Mouse (Mus musculus): ENCODE data around the gene Retreg3. TPM values are rescaled to one million over a fixed set of nuclear protein-coding genes. Genes with fewer than 3 reads are reported as not detected.

Gene Retreg3
- total and polyA plus RNA-seq, 2 experiments: 46.3 to 61.2 TPM

GRCm38 (mm10) chr11:101152825-101153224 is 33.1 kb upstream of the Retreg3 start:
- TF ChIP-seq CTCF (IDR thresholded peaks at IDR 0.05; ENCODE audit: low read depth, low read length) (no peak), POLR2A (IDR thresholded peaks at IDR 0.05; ENCODE audit: extremely low read depth, insufficient read depth, low read length) (no peak)
- no peak overlapping the region for H3K4me3 ChIP-seq (ENCODE audit: insufficient read depth, low read depth, low read length)
- no peaks in the 10 kb centered on the region for H3K36me3 ChIP-seq (ENCODE audit: control insufficient read depth, insufficient read depth, low read length)
- 94% methylated on average over 1 of the region's 1 CpGs for WGBS
- no peaks in the 10 kb centered on the region for H3K4me1 ChIP-seq (ENCODE audit: control insufficient read depth, insufficient read depth, low read length)
- no peaks in the 10 kb centered on the region for H3K79me2 ChIP-seq (ENCODE audit: control insufficient read depth, insufficient read depth, low read length)
- H3K27ac ChIP-seq (replicated peaks; ENCODE audit: insufficient read depth, low read depth, low read length): no peak overlapping the region
- no peak for DNase-seq (ENCODE audit: extremely low read depth, low read depth, low spot score)
- H3K27me3 ChIP-seq (ENCODE audit: control insufficient read depth, insufficient read depth, low read length): no peaks in the 10 kb centered on the region
- no peak overlapping the region for H3K9ac ChIP-seq (ENCODE audit: low read depth, low read length)

GRCm38 (mm10) chr11:101151063-101151462 is 31.4 kb upstream of the Retreg3 start:
- WGBS: 76% methylated on average over 2 of the region's 2 CpGs
- TF ChIP-seq CTCF (IDR thresholded peaks at IDR 0.05; ENCODE audit: low read depth, low read length) (no peak), POLR2A (IDR thresholded peaks at IDR 0.05; ENCODE audit: extremely low read depth, insufficient read depth, low read length) (no peak)
- DNase-seq (ENCODE audit: extremely low read depth, low read depth, low spot score): no peak

GRCm38 (mm10) chr11:101149178-101150105 is 29.7 kb upstream of the Retreg3 start:
- DNase-seq (ENCODE audit: extremely low read depth, low read depth, low spot score): no peak
- Histone ChIP-seq H3K79me2 (ENCODE audit: control insufficient read depth, insufficient read depth, low read length) (no peaks in the 10 kb centered on the region), H3K27me3 (ENCODE audit: control insufficient read depth, insufficient read depth, low read length) (no peaks in the 10 kb centered on the region), H3K4me3 (ENCODE audit: insufficient read depth, low read depth, low read length) (no peak overlapping the region), H3K36me3 (ENCODE audit: control insufficient read depth, insufficient read depth, low read length) (no peaks in the 10 kb centered on the region), H3K27ac (replicated peaks; ENCODE audit: insufficient read depth, low read depth, low read length) (no peak overlapping the region), H3K4me1 (ENCODE audit: control insufficient read depth, insufficient read depth, low read length) (no peaks in the 10 kb centered on the region), H3K9ac (ENCODE audit: low read depth, low read length) (no peak overlapping the region)
- TF ChIP-seq CTCF (IDR thresholded peaks at IDR 0.05; ENCODE audit: low read depth, low read length): no peak
- no peak for TF ChIP-seq POLR2A (IDR thresholded peaks at IDR 0.05; ENCODE audit: extremely low read depth, insufficient read depth, low read length)
- 81% methylated on average over 9 of the region's 9 CpGs for WGBS

More at GRCm38 (mm10) chr11:101151063-101151462, 31.4 kb upstream of the Retreg3 start:
- Histone ChIP-seq H3K4me3 (ENCODE audit: insufficient read depth, low read depth, low read length) (no peak overlapping the region), H3K27me3 (ENCODE audit: control insufficient read depth, insufficient read depth, low read length) (no peaks in the 10 kb centered on the region), H3K4me1 (ENCODE audit: control insufficient read depth, insufficient read depth, low read length) (no peaks in the 10 kb centered on the region), H3K27ac (replicated peaks; ENCODE audit: insufficient read depth, low read depth, low read length) (no peak overlapping the region), H3K36me3 (ENCODE audit: control insufficient read depth, insufficient read depth, low read length) (no peaks in the 10 kb centered on the region), H3K79me2 (ENCODE audit: control insufficient read depth, insufficient read depth, low read length) (no peaks in the 10 kb centered on the region), H3K9ac (ENCODE audit: low read depth, low read length) (no peak overlapping the region)

- no peaks in the 10 kb centered on the region for H3K36me3 ChIP-seq (ENCODE audit: control insufficient read depth, insufficient read depth, low read length)
- TF ChIP-seq CTCF (IDR thresholded peaks at IDR 0.05; ENCODE audit: low read depth, low read length): no peak
- no peak for TF ChIP-seq POLR2A (IDR thresholded peaks at IDR 0.05; ENCODE audit: extremely low read depth, insufficient read depth, low read length)
- no peaks in the 10 kb centered on the region for H3K27me3 ChIP-seq (ENCODE audit: control insufficient read depth, insufficient read depth, low read length)
- H3K9ac ChIP-seq (ENCODE audit: low read depth, low read length): no peak overlapping the region
- WGBS: 86% methylated on average over 10 of the region's 10 CpGs
- no peaks in the 10 kb centered on the region for H3K4me1 ChIP-seq (ENCODE audit: control insufficient read depth, insufficient read depth, low read length)
- no peak overlapping the region for H3K4me3 ChIP-seq (ENCODE audit: insufficient read depth, low read depth, low read length)
- no peak for DNase-seq (ENCODE audit: extremely low read depth, low read depth, low spot score)
- H3K27ac ChIP-seq (replicated peaks; ENCODE audit: insufficient read depth, low read depth, low read length): no peak overlapping the region
- H3K79me2 ChIP-seq (ENCODE audit: control insufficient read depth, insufficient read depth, low read length): no peaks in the 10 kb centered on the region
Observed at GRCm38 (mm10) chr11:101148751-101149150, 29.1 kb upstream of the Retreg3 start.

GRCm38 (mm10) chr11:101146377-101146776 is 26.7 kb upstream of the Retreg3 start:
- Histone ChIP-seq H3K27me3 (ENCODE audit: control insufficient read depth, insufficient read depth, low read length) (no peaks in the 10 kb centered on the region), H3K4me3 (ENCODE audit: insufficient read depth, low read depth, low read length) (no peak overlapping the region), H3K27ac (replicated peaks; ENCODE audit: insufficient read depth, low read depth, low read length) (no peak overlapping the region), H3K9ac (ENCODE audit: low read depth, low read length) (no peak overlapping the region), H3K36me3 (ENCODE audit: control insufficient read depth, insufficient read depth, low read length) (no peaks in the 10 kb centered on the region), H3K79me2 (ENCODE audit: control insufficient read depth, insufficient read depth, low read length) (no peaks in the 10 kb centered on the region), H3K4me1 (ENCODE audit: control insufficient read depth, insufficient read depth, low read length) (no peaks in the 10 kb centered on the region)
- WGBS: 59% methylated on average over 10 of the region's 10 CpGs
- DNase-seq (ENCODE audit: extremely low read depth, low read depth, low spot score): no peak
- TF ChIP-seq CTCF (IDR thresholded peaks at IDR 0.05; ENCODE audit: low read depth, low read length) (no peak), POLR2A (IDR thresholded peaks at IDR 0.05; ENCODE audit: extremely low read depth, insufficient read depth, low read length) (no peak)
